Mouse (Mus musculus) lung, postnatal 0 days (tissue): ENCODE results near the gene Gm28047.

Experiments
- CTCF ChIP-seq: IDR thresholded peaks from 2 replicates; pipeline ENCODE4 v1.5.1; 2016; ENCODE audit warnings: antibody characterized with exemption, mild to moderate bottlenecking
- EP300 ChIP-seq: IDR thresholded peaks from 2 replicates; pipeline ENCODE4 v1.6.1; 2016; ENCODE audit warnings: antibody characterized with exemption, mild to moderate bottlenecking, control low read depth

- TF ChIP-seq CTCF (no peak), EP300 (no peak)
Observed at GRCm38 (mm10) chr15:102572081-102572480, 52.8 kb downstream of the Gm28047 start.
